27 mouse cellular contexts compared by ENCODE assay signal in the genomic region with DNA sequence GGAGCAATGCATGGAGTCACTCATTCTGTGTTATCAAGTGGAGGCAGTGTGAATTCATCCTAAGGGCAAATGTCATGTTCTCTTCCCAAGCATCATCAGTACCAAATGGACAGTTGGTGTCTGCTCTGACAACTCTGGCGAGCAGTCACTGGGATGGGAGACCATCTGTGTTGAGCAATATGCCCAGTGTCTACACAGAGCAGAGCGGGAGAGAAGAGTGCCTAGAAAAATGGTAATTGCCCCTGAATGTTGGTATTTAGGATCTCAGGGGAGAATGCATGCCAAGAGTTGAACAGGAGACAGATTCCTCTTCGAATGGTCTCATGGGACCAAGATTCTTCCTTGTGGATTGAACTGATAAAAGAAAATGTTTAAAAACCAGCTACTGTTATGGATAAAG.
"Had no signal": no experiment of that assay in that cellular context is flagged by ENCODE, and none has a peak within 500 bp of the region (broad histone marks: within the 10 kb centered on the region; RNA-seq: fewer than 3 reads in every experiment).

No protein-coding gene starts in this region.

- H3K4me1 ChIP-seq: heart, embryonic 10.5 days; heart, embryonic 12.5 days; hindbrain, embryonic 10.5 days; hindbrain, embryonic 12.5 days; intestine, embryonic 15.5 days; limb, embryonic 13.5 days; limb, embryonic 15.5 days; liver, embryonic 12.5 days had no signal

- H3K9ac ChIP-seq: heart, embryonic 12.5 days; hindbrain, embryonic 12.5 days; hindbrain, embryonic 14.5 days; intestine, embryonic 15.5 days; limb, embryonic 13.5 days; limb, embryonic 15.5 days; liver, embryonic 12.5 days; liver, embryonic 14.5 days had no signal

- H3K4me3 ChIP-seq: heart, embryonic 10.5 days; heart, embryonic 12.5 days; hindbrain, embryonic 10.5 days; hindbrain, embryonic 12.5 days; intestine, embryonic 15.5 days; layer of hippocampus, adult 2 months; left cerebral cortex, adult 2 months; limb, embryonic 13.5 days; limb, embryonic 15.5 days; liver, embryonic 12.5 days had no signal

- ATAC-seq: hindbrain, embryonic 16.5 days; inflammation-experienced regulatory T-cells, adult 6 months; intestine, embryonic 15.5 days; intestine, postnatal 0 days; liver, embryonic 12.5 days had no signal

- H3K36me3 ChIP-seq: heart, embryonic 10.5 days; heart, embryonic 12.5 days; hindbrain, embryonic 10.5 days; hindbrain, embryonic 12.5 days; intestine, embryonic 15.5 days; limb, embryonic 13.5 days; limb, embryonic 15.5 days; liver, embryonic 12.5 days had no signal

- H3K9me3 ChIP-seq: heart, embryonic 10.5 days; heart, embryonic 12.5 days; hindbrain, embryonic 10.5 days; hindbrain, embryonic 12.5 days; intestine, embryonic 15.5 days; limb, embryonic 13.5 days; limb, embryonic 15.5 days; liver, embryonic 12.5 days had no signal

- H3K4me2 ChIP-seq: heart, embryonic 12.5 days; hindbrain, embryonic 12.5 days; hindbrain, embryonic 14.5 days; intestine, embryonic 15.5 days; limb, embryonic 13.5 days; limb, embryonic 15.5 days; liver, embryonic 12.5 days had no signal

- H3K27ac ChIP-seq: heart, embryonic 10.5 days; hindbrain, embryonic 10.5 days; hindbrain, embryonic 12.5 days; hindbrain, embryonic 14.5 days; intestine, embryonic 15.5 days; layer of hippocampus, adult 2 months; left cerebral cortex, adult 2 months; limb, embryonic 13.5 days; limb, embryonic 15.5 days; liver, embryonic 12.5 days; liver, embryonic 14.5 days had no signal

- H3K27me3 ChIP-seq: heart, embryonic 12.5 days; hindbrain, embryonic 12.5 days; intestine, embryonic 15.5 days; limb, embryonic 13.5 days; limb, embryonic 15.5 days; liver, embryonic 12.5 days had no signal

- DNase-seq: gastrocnemius, postnatal 10 days; gastrocnemius, postnatal 25 days; heart, adult 18-20 months; heart, postnatal 10 days; heart, postnatal 4 days; kidney, adult 18-20 months; kidney, adult 8-10 months; kidney, postnatal 10 days; kidney, postnatal 25 days; kidney, postnatal 4 days; left cerebral cortex, postnatal 4 days; lung, adult 18-20 months had no signal
